Mouse (Mus musculus) heart, embryonic 15.5 days (tissue): ENCODE data around the gene Prl2b1. TPM values are rescaled to one million over a fixed set of nuclear protein-coding genes. Genes with fewer than 3 reads are reported as not detected.
A peak's percentile ranks its signal among the peaks of the same experiment; 100 is the strongest.

Experiments
- ATAC-seq: fragments of 200-750 bp; cut with Nextera tagmentation; replicated peaks from 2 replicates; pipeline ENCODE4 v1.8.0; 2017; ENCODE audit warnings: low read depth, moderate TSS enrichment; ENCODE audit not compliant: insufficient number of reproducible peaks, insufficient read depth, low FRiP score
- H3K27ac ChIP-seq: fragments of 300-500 bp; sonication (generic); 2 replicates; pipeline ENCODE4 v1.5.1; 2015; ENCODE audit warnings: mild to moderate bottlenecking, inconsistent platforms
- H3K27me3 ChIP-seq: fragments of 300-500 bp; sonication (generic); 2 replicates; pipeline ENCODE4 v1.6.1; 2015; ENCODE audit warnings: inconsistent platforms
- H3K36me3 ChIP-seq: fragments of 300-500 bp; sonication (generic); 2 replicates; pipeline ENCODE4 v1.6.1; 2015; ENCODE audit warnings: mild to moderate bottlenecking, inconsistent platforms
- H3K4me1 ChIP-seq: fragments of 300-500 bp; sonication (generic); replicated peaks from 2 replicates; pipeline ENCODE4 v1.6.1; 2015; ENCODE audit warnings: inconsistent platforms
- H3K4me2 ChIP-seq: fragments of 300-500 bp; sonication (generic); 2 replicates; pipeline ENCODE4 v1.6.1; 2015; ENCODE audit warnings: inconsistent platforms, mild to moderate bottlenecking, moderate library complexity
- H3K4me3 ChIP-seq: fragments of 300-500 bp; sonication (generic); 2 replicates; pipeline ENCODE4 v1.5.1; 2015; ENCODE audit warnings: mild to moderate bottlenecking, inconsistent platforms
- H3K9ac ChIP-seq: fragments of 300-500 bp; sonication (generic); 2 replicates; pipeline ENCODE4 v1.6.1; 2015; ENCODE audit warnings: mild to moderate bottlenecking, inconsistent platforms
- H3K9me3 ChIP-seq: fragments of 300-500 bp; sonication (generic); replicated peaks from 2 replicates; pipeline ENCODE4 v1.6.1; 2016; ENCODE audit warnings: inconsistent platforms
- WGBS: fragments of 180-500 bp; shearing (Covaris S2); methylation state at CpG from one replicate; pipeline ENCODE4 v1.1.7; 2015; ENCODE audit warnings: mixed read lengths; 5-methylcytosine and 5-hydroxymethylcytosine counted together
- polyA plus RNA-seq: library from polyadenylated mRNA; unstranded; fragments of >200 nt; fragmentation: Nextera tagmentation; extraction: Ambion mirVana; gene quantifications from 2 replicates; pipeline ENCODE4 v1.2.1, GENCODE M21; 2015

Gene Prl2b1
- not detected in 2 replicates for polyA plus RNA-seq

- ATAC-seq: no peak
- Histone ChIP-seq H3K9ac (no peak within 1 kb of the TSS), H3K4me3 (no peak within 1 kb of the TSS), H3K4me2 (no peak within 1 kb of the TSS), H3K4me1 (no peaks in the 10 kb centered on the region), H3K9me3 (no peaks in the 10 kb centered on the region), H3K27ac (no peak within 1 kb of the TSS), H3K36me3 (no peaks in the 10 kb centered on the region), H3K27me3 (no peaks in the 10 kb centered on the region)
- WGBS: 71% methylated on average over 6 of the region's 6 CpGs
These were observed at the start of gene Prl2b1 for GRCm38 (mm10) chr13:27390746-27391145. Gene Prl2b1 (minus strand): TSS chr13:27390846.

DNA sequence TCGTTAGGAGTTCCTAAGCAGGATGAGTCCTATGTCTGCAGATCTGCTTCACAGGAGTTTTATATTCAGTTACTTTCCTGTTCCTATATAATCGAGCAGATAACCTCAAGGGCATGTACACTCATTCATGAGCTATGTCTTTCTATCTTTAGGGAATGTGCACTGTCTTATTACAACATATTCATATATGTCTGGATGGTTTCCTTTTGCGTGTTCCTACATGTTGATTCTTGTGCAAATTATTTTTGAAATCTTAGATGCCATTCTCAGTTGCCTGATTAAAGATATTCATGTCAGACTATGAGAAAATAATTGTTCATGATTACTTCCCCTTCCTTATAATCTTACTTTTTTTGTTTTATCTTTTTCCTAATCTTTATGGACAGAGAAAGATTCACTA is 47.9 kb upstream of the Prl2b1 start, which contains the start of gene Prl8a6:
Gene Prl8a6, minus strand, starts transcription at position 101 of the 400 bp plus-strand sequence.
- Histone ChIP-seq H3K9me3 (no peaks in the 10 kb centered on the region), H3K4me2 (no peak within 1 kb of the TSS), H3K36me3 (no peaks in the 10 kb centered on the region), H3K4me1 (no peaks in the 10 kb centered on the region), H3K27me3 (no peaks in the 10 kb centered on the region), H3K4me3 (no peak within 1 kb of the TSS), H3K9ac (no peak within 1 kb of the TSS), H3K27ac (no peak within 1 kb of the TSS)
- ATAC-seq: no peak
- 78% methylated on average over 3 of the region's 3 CpGs for WGBS

DNA sequence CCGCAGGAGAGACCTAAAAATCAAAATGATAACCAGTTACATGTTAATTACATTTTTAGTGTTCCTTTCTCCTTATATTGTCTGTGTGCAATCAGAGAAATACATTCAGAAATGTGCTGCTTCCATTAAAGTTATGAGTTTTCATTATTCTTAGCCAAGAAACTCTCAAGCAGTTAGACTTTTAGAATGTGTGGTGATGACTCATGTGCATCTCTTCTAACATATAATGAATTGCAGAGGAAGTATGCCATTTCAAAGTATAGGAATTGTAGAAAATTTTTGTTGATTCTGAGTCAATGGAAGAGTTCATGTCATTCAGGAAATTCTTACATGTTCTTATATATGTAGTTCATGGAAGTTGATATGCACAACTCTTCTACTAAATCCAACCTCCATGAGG is 42.5 kb upstream of the Prl2b1 start:
- Histone ChIP-seq H3K4me2 (no peak overlapping the region), H3K27me3 (no peaks in the 10 kb centered on the region), H3K27ac (no peak overlapping the region), H3K9ac (no peak overlapping the region), H3K4me1 (no peaks in the 10 kb centered on the region), H3K4me3 (no peak overlapping the region), H3K36me3 (no peaks in the 10 kb centered on the region), H3K9me3 (no peaks in the 10 kb centered on the region)
- WGBS: 49% methylated on average over 1 of the region's 1 CpGs
- no peak for ATAC-seq

DNA sequence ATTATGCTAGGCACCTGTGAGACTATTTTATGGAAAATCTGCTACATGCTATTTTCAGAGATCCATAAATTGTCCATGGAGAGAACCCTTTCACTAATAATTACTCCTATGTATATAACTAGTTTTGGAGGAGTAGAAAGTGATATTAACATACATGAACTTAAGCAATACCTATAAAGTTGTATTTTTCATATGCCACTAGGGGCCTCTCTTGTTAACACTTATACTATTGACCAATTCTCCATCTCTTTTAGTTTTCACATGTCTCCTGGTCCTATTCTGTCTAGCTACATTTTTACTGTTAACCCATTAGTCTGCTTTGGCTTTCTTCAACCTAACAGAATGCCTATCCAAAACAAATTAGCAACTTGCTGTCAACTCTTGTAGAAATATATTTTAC is 23.0 kb upstream of the Prl2b1 start:
- H3K4me3 ChIP-seq: no peak overlapping the region
- H3K4me1 ChIP-seq: no peaks in the 10 kb centered on the region
- no peaks in the 10 kb centered on the region for H3K27me3 ChIP-seq
- H3K27ac ChIP-seq: no peak overlapping the region
- ATAC-seq: no peak
- H3K4me2 ChIP-seq: no peak overlapping the region
- H3K9me3 ChIP-seq: no peaks in the 10 kb centered on the region
- H3K9ac ChIP-seq: no peak overlapping the region
- H3K36me3 ChIP-seq: no peaks in the 10 kb centered on the region

DNA sequence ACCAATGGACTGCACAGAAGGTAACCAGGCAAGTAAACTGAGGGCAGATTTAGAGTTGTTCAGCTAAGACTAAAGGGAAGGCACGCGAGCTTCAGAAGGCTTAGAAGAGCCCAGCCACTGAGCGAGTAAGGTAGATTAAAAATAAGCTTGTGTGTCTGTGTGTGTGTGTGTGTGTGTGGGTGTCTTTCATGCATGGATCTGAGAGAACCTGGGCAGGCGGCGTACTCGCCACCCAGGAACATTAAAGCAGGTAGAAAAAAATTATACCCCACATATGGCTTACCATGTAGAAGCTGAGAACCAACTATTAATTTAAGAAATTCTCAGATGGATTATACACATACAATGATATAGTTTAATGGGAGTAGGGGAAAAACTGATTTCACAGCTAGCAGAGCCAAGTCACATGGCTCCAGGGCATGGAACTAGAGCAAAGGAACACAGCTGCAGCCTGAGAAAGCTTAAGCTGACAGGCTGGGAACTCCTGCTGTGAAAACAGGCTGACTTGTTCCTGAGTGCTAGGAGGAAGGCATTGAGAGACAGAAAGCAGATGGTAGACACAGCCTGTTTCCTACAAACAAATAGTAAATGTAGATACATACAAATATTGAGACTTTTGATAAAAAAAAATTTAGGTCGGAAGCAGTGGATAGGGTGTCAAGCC is 8.5 kb upstream of the Prl2b1 start:
- WGBS: 83% methylated on average over 7 of the region's 7 CpGs
- ATAC-seq: no peak

DNA sequence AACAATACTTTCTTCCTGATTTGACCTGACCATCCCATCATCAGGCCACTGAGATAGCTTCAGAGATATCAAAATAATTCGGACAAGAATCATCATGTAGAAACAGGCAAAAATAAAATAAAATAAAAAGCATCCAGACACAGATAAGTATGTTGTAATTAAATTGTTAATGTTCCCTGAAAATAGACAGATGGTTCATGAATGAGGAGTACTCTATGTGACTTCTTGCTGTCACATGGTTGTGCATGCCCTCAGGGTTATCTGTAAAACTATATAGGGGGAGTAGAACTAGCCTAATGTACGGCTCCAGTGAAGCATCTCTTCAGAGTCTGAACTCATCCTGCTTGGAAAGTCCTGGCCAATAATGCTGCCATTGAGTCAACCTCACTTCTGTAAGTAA is 45.3 kb downstream of the Prl2b1 start, which contains the start of gene Prl8a2:
Gene Prl8a2, plus strand, starts transcription at position 301 of the 400 bp plus-strand sequence.
- no peak within 1 kb of the TSS for H3K27ac ChIP-seq
- no peaks in the 10 kb centered on the region for H3K36me3 ChIP-seq
- no peaks in the 10 kb centered on the region for H3K27me3 ChIP-seq
- H3K9me3 ChIP-seq: no peaks in the 10 kb centered on the region
- peaks cover 6% of the 10 kb centered on the region; the same call in 1 of the 2 replicates for H3K4me1 ChIP-seq
- no peak within 1 kb of the TSS for H3K9ac ChIP-seq
- no peak within 1 kb of the TSS for H3K4me3 ChIP-seq
- H3K4me2 ChIP-seq: no peak within 1 kb of the TSS
- ATAC-seq: no peak
- WGBS: 60% methylated on average over 2 of the region's 2 CpGs

More for the DNA sequence above, 8.5 kb upstream of the Prl2b1 start:
- no peak overlapping the region for H3K4me2 ChIP-seq
- no peak overlapping the region for H3K9ac ChIP-seq
- no peaks in the 10 kb centered on the region for H3K4me1 ChIP-seq
- H3K4me3 ChIP-seq: no peak overlapping the region
- H3K27me3 ChIP-seq: no peaks in the 10 kb centered on the region
- H3K27ac ChIP-seq: no peak overlapping the region
- H3K36me3 ChIP-seq: no peaks in the 10 kb centered on the region
- H3K9me3 ChIP-seq: no peaks in the 10 kb centered on the region

GRCm38 (mm10) chr13:27342733-27343275 is 47.8 kb downstream of the Prl2b1 start:
- Histone ChIP-seq H3K27ac (0 out of 2 replicates have a peak overlapping the region, but pooled peaks have one; percentile 7), H3K27me3 (no peaks in the 10 kb centered on the region), H3K36me3 (no peaks in the 10 kb centered on the region), H3K4me1 (peaks cover 6% of the 10 kb centered on the region; the same call in 1 of the 2 replicates), H3K9ac (no peak overlapping the region), H3K4me2 (no peak overlapping the region), H3K9me3 (no peaks in the 10 kb centered on the region), H3K4me3 (no peak overlapping the region)
- ATAC-seq: peak; percentile 75
- WGBS: 14% methylated on average over 3 of the region's 3 CpGs

- no peak overlapping the region for H3K9ac ChIP-seq
- H3K4me2 ChIP-seq: no peak overlapping the region
- no peaks in the 10 kb centered on the region for H3K36me3 ChIP-seq
- H3K27ac ChIP-seq: no peak overlapping the region
- WGBS: 78% methylated on average over 1 of the region's 1 CpGs
- no peaks in the 10 kb centered on the region for H3K4me1 ChIP-seq
- ATAC-seq: no peak
- H3K4me3 ChIP-seq: no peak overlapping the region
- no peaks in the 10 kb centered on the region for H3K27me3 ChIP-seq
- no peaks in the 10 kb centered on the region for H3K9me3 ChIP-seq
These were observed 55.7 kb downstream of the Prl2b1 start for GRCm38 (mm10) chr13:27334989-27335388.

Other genes starting within 250 kb of the Prl2b1 start
- not detected in 2 replicates for gene Prl3d3, start 234.1 kb downstream of the Prl2b1 start, polyA plus RNA-seq
- not detected in 2 replicates for gene Prl3c1, start 194.2 kb downstream of the Prl2b1 start, polyA plus RNA-seq
- not detected in 2 replicates for gene Prl3b1, start 149.0 kb downstream of the Prl2b1 start, polyA plus RNA-seq
- not detected in 2 replicates for gene Prl3a1, start 131.4 kb downstream of the Prl2b1 start, polyA plus RNA-seq
- gene Prl6a1, start 78.2 kb downstream of the Prl2b1 start, polyA plus RNA-seq: not detected in 2 replicates
- gene Prl8a2, start 45.2 kb downstream of the Prl2b1 start, polyA plus RNA-seq: not detected in 2 replicates
- not detected in 2 replicates for gene Prl8a6, start 47.8 kb upstream of the Prl2b1 start, polyA plus RNA-seq
- not detected in 2 replicates for gene Prl8a8, start 122.4 kb upstream of the Prl2b1 start, polyA plus RNA-seq
- not detected in 2 replicates for gene Prl8a9, start 173.8 kb upstream of the Prl2b1 start, polyA plus RNA-seq
- not detected in 2 replicates for gene Prl8a1, start 191.3 kb upstream of the Prl2b1 start, polyA plus RNA-seq
- not detected in 2 replicates for gene Prl7b1, start 219.7 kb upstream of the Prl2b1 start, polyA plus RNA-seq